Mouse (Mus musculus): ENCODE data around the gene Ostm1. TPM values are rescaled to one million over a fixed set of nuclear protein-coding genes. Genes with fewer than 3 reads are reported as not detected.

Gene Ostm1
- polyA plus RNA-seq, 1 experiment = 7.7 TPM

GRCm38 (mm10) chr10:42698994-42699393 is 115.4 kb downstream of the Ostm1 start:
- Histone ChIP-seq H3K36me3 (ENCODE audit: control insufficient read depth, insufficient read depth) (peaks cover 27% of the 10 kb centered on the region), H3K79me2 (ENCODE audit: control insufficient read depth, insufficient read depth) (no peaks in the 10 kb centered on the region), H3ac (ENCODE audit: control insufficient read depth, insufficient read length, low read depth) (no peak overlapping the region), H3K79me3 (ENCODE audit: low read depth) (no peaks in the 10 kb centered on the region), H3K4me3 (ENCODE audit: insufficient read depth, poor library complexity, severe bottlenecking) (no peak overlapping the region), H3K27me3 (ENCODE audit: control insufficient read depth, insufficient read depth, insufficient read length) (no peaks in the 10 kb centered on the region)
- TF ChIP-seq MYOG (IDR thresholded peaks at IDR 0.05; ENCODE audit: control insufficient read depth, extremely low read depth, insufficient read length) = no peak
- TF ChIP-seq MAX (IDR thresholded peaks at IDR 0.05) = no peak

GRCm38 (mm10) chr10:42702111-42702510 is 118.5 kb downstream of the Ostm1 start:
- no peak overlapping the region for H3K4me3 ChIP-seq (ENCODE audit: insufficient read depth, poor library complexity, severe bottlenecking)
- no peak for TF ChIP-seq CEBPB (IDR thresholded peaks at IDR 0.05; ENCODE audit: low read depth)
- TF ChIP-seq MYOG (IDR thresholded peaks at IDR 0.05; ENCODE audit: control insufficient read depth, extremely low read depth, insufficient read length) = no peak
- no peak for TF ChIP-seq FOSL1 (IDR thresholded peaks at IDR 0.05; ENCODE audit: insufficient read depth, low read length, poor library complexity, severe bottlenecking)
- TF ChIP-seq CTCF (IDR thresholded peaks at IDR 0.05; ENCODE audit: control insufficient read depth, insufficient read depth, insufficient read length) = no peak
- TF ChIP-seq MYOD1 (IDR thresholded peaks at IDR 0.05; ENCODE audit: control insufficient read depth, insufficient read length, low read depth) = no peak
- no peak for TF ChIP-seq USF1 (IDR thresholded peaks at IDR 0.05; ENCODE audit: low read depth)
- no peak for TF ChIP-seq MAX (IDR thresholded peaks at IDR 0.05)

GRCm38 (mm10) chr10:42714676-42715075 is 131.1 kb downstream of the Ostm1 start:
- TF ChIP-seq USF1 (IDR thresholded peaks at IDR 0.05; ENCODE audit: low read depth) = no peak
- no peak for TF ChIP-seq CEBPB (IDR thresholded peaks at IDR 0.05; ENCODE audit: low read depth)
- no peak for TF ChIP-seq MYOG (IDR thresholded peaks at IDR 0.05; ENCODE audit: control insufficient read depth, extremely low read depth, insufficient read length)
- TF ChIP-seq MAX (IDR thresholded peaks at IDR 0.05) = no peak
- TF ChIP-seq CTCF (IDR thresholded peaks at IDR 0.05; ENCODE audit: control insufficient read depth, insufficient read depth, insufficient read length) = no peak
- no peak for TF ChIP-seq MYOD1 (IDR thresholded peaks at IDR 0.05; ENCODE audit: control insufficient read depth, insufficient read length, low read depth)
- no peak for TF ChIP-seq FOSL1 (IDR thresholded peaks at IDR 0.05; ENCODE audit: insufficient read depth, low read length, poor library complexity, severe bottlenecking)
- Histone ChIP-seq H3K36me3 (ENCODE audit: control insufficient read depth, insufficient read depth) (no peaks in the 10 kb centered on the region), H3K4me3 (ENCODE audit: insufficient read depth, poor library complexity, severe bottlenecking) (no peak overlapping the region), H3K79me3 (ENCODE audit: low read depth) (no peaks in the 10 kb centered on the region), H3K79me2 (ENCODE audit: control insufficient read depth, insufficient read depth) (no peaks in the 10 kb centered on the region), H3K27me3 (ENCODE audit: control insufficient read depth, insufficient read depth, insufficient read length) (peaks cover 4% of the 10 kb centered on the region), H3ac (ENCODE audit: control insufficient read depth, insufficient read length, low read depth) (no peak overlapping the region)

More at GRCm38 (mm10) chr10:42702111-42702510, 118.5 kb downstream of the Ostm1 start:
- no peaks in the 10 kb centered on the region for H3K79me2 ChIP-seq (ENCODE audit: control insufficient read depth, insufficient read depth)
- peaks cover 29% of the 10 kb centered on the region for H3K36me3 ChIP-seq (ENCODE audit: control insufficient read depth, insufficient read depth)
- H3ac ChIP-seq (ENCODE audit: control insufficient read depth, insufficient read length, low read depth) = no peak overlapping the region
- no peaks in the 10 kb centered on the region for H3K27me3 ChIP-seq (ENCODE audit: control insufficient read depth, insufficient read depth, insufficient read length)
- no peaks in the 10 kb centered on the region for H3K79me3 ChIP-seq (ENCODE audit: low read depth)

- TF ChIP-seq FOSL1 (IDR thresholded peaks at IDR 0.05; ENCODE audit: insufficient read depth, low read length, poor library complexity, severe bottlenecking) = no peak
- no peak for TF ChIP-seq MAX (IDR thresholded peaks at IDR 0.05)
- TF ChIP-seq USF1 (IDR thresholded peaks at IDR 0.05; ENCODE audit: low read depth) = no peak
Measured at GRCm38 (mm10) chr10:42715366-42716035, 131.9 kb downstream of the Ostm1 start.

GRCm38 (mm10) chr10:42722116-42722515 is 138.5 kb downstream of the Ostm1 start:
- Histone ChIP-seq H3K36me3 (ENCODE audit: control insufficient read depth, insufficient read depth) (no peaks in the 10 kb centered on the region), H3K27me3 (ENCODE audit: control insufficient read depth, insufficient read depth, insufficient read length) (peaks cover 4% of the 10 kb centered on the region), H3K79me3 (ENCODE audit: low read depth) (no peaks in the 10 kb centered on the region), H3K79me2 (ENCODE audit: control insufficient read depth, insufficient read depth) (no peaks in the 10 kb centered on the region), H3ac (ENCODE audit: control insufficient read depth, insufficient read length, low read depth) (no peak overlapping the region), H3K4me3 (ENCODE audit: insufficient read depth, poor library complexity, severe bottlenecking) (no peak overlapping the region)
- TF ChIP-seq MYOG (IDR thresholded peaks at IDR 0.05; ENCODE audit: control insufficient read depth, extremely low read depth, insufficient read length) (no peak), USF1 (IDR thresholded peaks at IDR 0.05; ENCODE audit: low read depth) (no peak), CTCF (IDR thresholded peaks at IDR 0.05; ENCODE audit: control insufficient read depth, insufficient read depth, insufficient read length) (no peak), CEBPB (IDR thresholded peaks at IDR 0.05; ENCODE audit: low read depth) (no peak), MAX (IDR thresholded peaks at IDR 0.05) (no peak), FOSL1 (IDR thresholded peaks at IDR 0.05; ENCODE audit: insufficient read depth, low read length, poor library complexity, severe bottlenecking) (no peak), MYOD1 (IDR thresholded peaks at IDR 0.05; ENCODE audit: control insufficient read depth, insufficient read length, low read depth) (no peak)

More at GRCm38 (mm10) chr10:42715366-42716035, 131.9 kb downstream of the Ostm1 start:
- H3K4me3 ChIP-seq (ENCODE audit: insufficient read depth, poor library complexity, severe bottlenecking) = no peak overlapping the region
- no peaks in the 10 kb centered on the region for H3K79me2 ChIP-seq (ENCODE audit: control insufficient read depth, insufficient read depth)
- H3K27me3 ChIP-seq (ENCODE audit: control insufficient read depth, insufficient read depth, insufficient read length) = peaks cover 4% of the 10 kb centered on the region
- no peaks in the 10 kb centered on the region for H3K36me3 ChIP-seq (ENCODE audit: control insufficient read depth, insufficient read depth)
- no peaks in the 10 kb centered on the region for H3K79me3 ChIP-seq (ENCODE audit: low read depth)
- no peak overlapping the region for H3ac ChIP-seq (ENCODE audit: control insufficient read depth, insufficient read length, low read depth)
